Mouse (Mus musculus): ENCODE data around the gene Ankrd40. TPM values are rescaled to one million over a fixed set of nuclear protein-coding genes. Genes with fewer than 3 reads are reported as not detected.

Gene Ankrd40
- total and polyA plus RNA-seq, 3 experiments, result 254 to 287 (median 285) TPM

DNA sequence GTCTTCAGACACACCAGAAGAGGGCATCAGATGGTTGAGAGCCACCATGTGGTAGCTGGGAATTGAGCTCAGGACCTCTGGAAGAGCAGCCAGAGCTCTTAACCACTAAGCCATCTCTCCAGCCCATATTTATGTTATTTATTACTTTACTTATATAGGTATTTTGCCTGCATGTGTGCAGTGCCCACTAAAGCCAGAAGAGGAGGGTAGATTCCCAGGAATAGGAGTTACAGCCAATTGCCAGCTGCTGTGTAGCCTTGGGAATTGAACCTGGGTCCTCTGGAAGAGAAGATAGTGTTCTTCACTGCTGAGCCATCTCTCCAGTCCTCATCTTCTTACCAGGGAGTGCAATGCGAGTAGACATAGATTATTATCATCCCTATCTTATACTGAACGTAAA is 22.0 kb downstream of the Ankrd40 start:
- DNase-seq, result no peak
- intact Hi-C loops (cut with DNase I), result no loop called here
- H3K9ac ChIP-seq (ENCODE audit: low read depth, low read length), result no peak overlapping the region

DNA sequence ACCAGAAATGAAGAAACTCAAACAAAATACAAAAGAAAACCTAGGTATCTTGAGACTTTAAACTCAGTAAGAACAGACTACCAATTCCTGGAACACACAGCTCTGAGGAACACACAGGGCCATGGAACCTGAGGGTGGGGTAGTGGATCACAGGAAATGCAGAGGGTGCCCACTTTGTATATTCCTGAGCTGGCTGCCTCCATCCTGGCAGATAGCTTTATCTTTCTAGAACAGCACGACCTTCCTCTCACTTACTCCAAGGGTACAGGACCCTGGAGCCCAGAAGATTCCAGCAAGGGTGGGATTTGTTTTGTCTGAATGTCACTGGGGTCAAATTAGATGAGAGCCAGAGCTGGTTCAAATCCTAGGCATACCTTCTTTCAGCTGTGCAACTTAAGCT is 22.5 kb downstream of the Ankrd40 start:
- no peak for TF ChIP-seq POLR2A (IDR thresholded peaks at IDR 0.05; ENCODE audit: insufficient read depth, low read depth, low read length)
- no peak for TF ChIP-seq CTCF (IDR thresholded peaks at IDR 0.05)
- TF ChIP-seq EP300 (IDR thresholded peaks at IDR 0.05; ENCODE audit: insufficient read depth, low read depth, low read length), result no peak
- intact Hi-C loops (cut with DNase I), result no loop called here
- Histone ChIP-seq H3K4me1 (ENCODE audit: control insufficient read depth, insufficient read depth, low read length) (no peaks in the 10 kb centered on the region), H3K36me3 (ENCODE audit: control insufficient read depth, insufficient read depth, low read length) (no peaks in the 10 kb centered on the region), H3K79me2 (replicated peaks; ENCODE audit: control insufficient read depth, insufficient read depth, low read length) (no peaks in the 10 kb centered on the region), H3K4me3 (no peak overlapping the region), H3K9ac (ENCODE audit: low read depth, low read length) (no peak overlapping the region), H3K27me3 (ENCODE audit: control insufficient read depth, insufficient read depth, low read length) (no peaks in the 10 kb centered on the region; the same call in 1 of the 2 replicates), H3K27ac (no peak overlapping the region)
- 32% methylated on average over 1 of the region's 1 CpGs for WGBS
- no peak for DNase-seq

More for the DNA sequence above, 22.0 kb downstream of the Ankrd40 start:
- Histone ChIP-seq H3K36me3 (ENCODE audit: control insufficient read depth, insufficient read depth, low read length) (no peaks in the 10 kb centered on the region), H3K27ac (no peak overlapping the region), H3K79me2 (replicated peaks; ENCODE audit: control insufficient read depth, insufficient read depth, low read length) (no peaks in the 10 kb centered on the region), H3K27me3 (ENCODE audit: control insufficient read depth, insufficient read depth, low read length) (no peaks in the 10 kb centered on the region; the same call in 1 of the 2 replicates), H3K4me1 (ENCODE audit: control insufficient read depth, insufficient read depth, low read length) (no peaks in the 10 kb centered on the region), H3K4me3 (no peak overlapping the region)
- TF ChIP-seq EP300 (IDR thresholded peaks at IDR 0.05; ENCODE audit: insufficient read depth, low read depth, low read length), result no peak
- TF ChIP-seq POLR2A (IDR thresholded peaks at IDR 0.05; ENCODE audit: insufficient read depth, low read depth, low read length), result no peak
- 0 out of 2 replicates have a peak, but pooled peaks have one; percentile 9 for TF ChIP-seq CTCF (IDR thresholded peaks at IDR 0.05)
- 73% methylated on average over 2 of the region's 2 CpGs for WGBS

DNA sequence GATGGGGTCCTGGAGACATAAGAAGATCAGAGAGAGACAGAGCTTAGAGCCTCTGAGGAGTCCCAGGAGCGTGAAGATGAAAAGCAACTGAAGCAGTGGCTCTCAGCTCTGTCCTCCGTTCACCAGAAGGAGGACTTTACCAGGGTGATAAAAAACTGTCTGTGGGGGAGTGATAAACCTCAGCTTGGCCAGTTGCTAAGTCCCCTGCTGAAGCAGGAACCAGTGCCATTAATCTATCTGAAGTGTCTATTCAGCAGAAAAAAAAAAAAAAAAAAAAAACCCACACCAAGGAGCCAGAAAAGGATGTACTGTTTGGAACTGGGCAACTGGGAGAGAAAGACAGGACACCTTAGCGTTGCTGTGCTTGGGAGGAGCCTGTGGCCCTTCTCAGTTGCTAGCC is 23.3 kb downstream of the Ankrd40 start:
- no peaks in the 10 kb centered on the region for H3K79me2 ChIP-seq (replicated peaks; ENCODE audit: control insufficient read depth, insufficient read depth, low read length)
- DNase-seq, result no peak
- 33% methylated on average over 3 of the region's 3 CpGs for WGBS
- H3K4me3 ChIP-seq, result no peak overlapping the region
- TF ChIP-seq POLR2A (IDR thresholded peaks at IDR 0.05; ENCODE audit: insufficient read depth, low read depth, low read length), result no peak
- TF ChIP-seq CTCF (IDR thresholded peaks at IDR 0.05), result no peak
- no peak for TF ChIP-seq EP300 (IDR thresholded peaks at IDR 0.05; ENCODE audit: insufficient read depth, low read depth, low read length)
- no peaks in the 10 kb centered on the region for H3K36me3 ChIP-seq (ENCODE audit: control insufficient read depth, insufficient read depth, low read length)
- intact Hi-C loops (cut with DNase I), result no loop called here
- H3K27me3 ChIP-seq (ENCODE audit: control insufficient read depth, insufficient read depth, low read length), result no peaks in the 10 kb centered on the region; the same call in 1 of the 2 replicates
- H3K27ac ChIP-seq, result no peak overlapping the region
- no peak overlapping the region for H3K9ac ChIP-seq (ENCODE audit: low read depth, low read length)
- no peaks in the 10 kb centered on the region for H3K4me1 ChIP-seq (ENCODE audit: control insufficient read depth, insufficient read depth, low read length)

DNA sequence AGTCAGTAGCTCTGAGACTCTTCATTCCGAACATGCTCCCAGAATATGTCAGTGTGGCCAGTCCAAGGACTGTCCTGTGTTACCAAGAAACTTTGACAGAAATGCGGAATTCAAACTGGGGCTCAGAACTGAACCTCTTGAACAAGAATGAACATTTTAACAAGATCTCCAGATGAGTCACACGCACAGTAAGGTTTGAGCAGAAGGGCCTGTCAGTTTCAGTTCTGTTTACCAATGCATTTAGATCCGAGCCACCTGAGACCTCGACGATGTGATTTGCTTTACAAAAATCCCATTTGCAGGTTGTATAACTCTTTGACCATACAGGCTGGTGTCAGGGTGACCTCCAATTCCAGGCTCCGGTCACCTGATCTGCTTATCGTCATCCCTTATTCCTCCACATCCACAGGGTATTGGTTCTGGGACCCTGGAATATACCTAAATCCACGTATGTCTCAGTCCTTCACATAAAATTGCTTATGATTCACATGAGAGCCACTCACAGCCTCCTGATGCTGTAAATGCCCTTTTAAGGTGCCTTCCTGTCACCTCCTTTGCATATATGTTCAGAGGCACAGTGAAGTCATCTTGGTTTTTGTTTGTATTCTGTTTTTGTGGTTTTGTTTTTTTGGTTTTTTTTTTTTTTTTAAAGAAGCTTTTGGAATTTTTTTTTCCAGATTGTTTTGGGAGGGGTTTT is 27.9 kb downstream of the Ankrd40 start:
- no peaks in the 10 kb centered on the region for H3K4me1 ChIP-seq (ENCODE audit: control insufficient read depth, insufficient read depth, low read length)
- no peaks in the 10 kb centered on the region; the same call in 1 of the 2 replicates for H3K27me3 ChIP-seq (ENCODE audit: control insufficient read depth, insufficient read depth, low read length)
- no peak overlapping the region for H3K27ac ChIP-seq
- no peak for DNase-seq
- no peak for TF ChIP-seq POLR2A (IDR thresholded peaks at IDR 0.05; ENCODE audit: insufficient read depth, low read depth, low read length)
- TF ChIP-seq CTCF (IDR thresholded peaks at IDR 0.05), result no peak
- no peak for TF ChIP-seq EP300 (IDR thresholded peaks at IDR 0.05; ENCODE audit: insufficient read depth, low read depth, low read length)
- no peaks in the 10 kb centered on the region for H3K36me3 ChIP-seq (ENCODE audit: control insufficient read depth, insufficient read depth, low read length)
- intact Hi-C loops (cut with DNase I), result no loop called here
- H3K9ac ChIP-seq (ENCODE audit: low read depth, low read length), result no peak overlapping the region
- 84% methylated on average over 9 of the region's 9 CpGs for WGBS
- H3K79me2 ChIP-seq (replicated peaks; ENCODE audit: control insufficient read depth, insufficient read depth, low read length), result no peaks in the 10 kb centered on the region
- H3K4me3 ChIP-seq, result no peak overlapping the region

DNA sequence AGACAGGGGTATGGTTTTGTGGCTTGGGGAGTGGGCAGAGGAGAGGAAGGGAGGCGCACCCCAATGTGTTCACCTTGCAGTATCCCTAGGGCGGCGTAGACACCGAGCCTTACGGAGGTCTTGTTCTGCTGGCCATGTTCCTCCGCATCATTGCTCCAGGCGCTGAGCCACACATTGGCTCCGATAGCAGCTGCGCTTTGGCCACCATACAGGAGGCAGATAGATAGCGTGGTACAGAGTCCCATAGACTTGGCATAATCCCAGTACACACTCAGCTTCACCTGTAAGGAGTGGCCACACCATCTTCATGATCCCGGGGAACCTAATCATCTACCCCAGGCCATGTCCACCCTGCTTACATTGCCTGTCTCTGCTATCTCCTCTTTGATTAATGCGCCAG is 31.4 kb downstream of the Ankrd40 start:
- no peaks in the 10 kb centered on the region; the same call in 1 of the 2 replicates for H3K27me3 ChIP-seq (ENCODE audit: control insufficient read depth, insufficient read depth, low read length)
- DNase-seq, result no peak
- intact Hi-C loops (cut with DNase I), result no loop called here
- H3K36me3 ChIP-seq (ENCODE audit: control insufficient read depth, insufficient read depth, low read length), result no peaks in the 10 kb centered on the region
- H3K27ac ChIP-seq, result no peak overlapping the region
- no peaks in the 10 kb centered on the region for H3K4me1 ChIP-seq (ENCODE audit: control insufficient read depth, insufficient read depth, low read length)
- no peaks in the 10 kb centered on the region for H3K79me2 ChIP-seq (replicated peaks; ENCODE audit: control insufficient read depth, insufficient read depth, low read length)
- no peak overlapping the region for H3K4me3 ChIP-seq
- TF ChIP-seq EP300 (IDR thresholded peaks at IDR 0.05; ENCODE audit: insufficient read depth, low read depth, low read length), result no peak
- no peak for TF ChIP-seq CTCF (IDR thresholded peaks at IDR 0.05)
- TF ChIP-seq POLR2A (IDR thresholded peaks at IDR 0.05; ENCODE audit: insufficient read depth, low read depth, low read length), result no peak
- H3K9ac ChIP-seq (ENCODE audit: low read depth, low read length), result no peak overlapping the region
- WGBS, result 87% methylated on average over 12 of the region's 12 CpGs

DNA sequence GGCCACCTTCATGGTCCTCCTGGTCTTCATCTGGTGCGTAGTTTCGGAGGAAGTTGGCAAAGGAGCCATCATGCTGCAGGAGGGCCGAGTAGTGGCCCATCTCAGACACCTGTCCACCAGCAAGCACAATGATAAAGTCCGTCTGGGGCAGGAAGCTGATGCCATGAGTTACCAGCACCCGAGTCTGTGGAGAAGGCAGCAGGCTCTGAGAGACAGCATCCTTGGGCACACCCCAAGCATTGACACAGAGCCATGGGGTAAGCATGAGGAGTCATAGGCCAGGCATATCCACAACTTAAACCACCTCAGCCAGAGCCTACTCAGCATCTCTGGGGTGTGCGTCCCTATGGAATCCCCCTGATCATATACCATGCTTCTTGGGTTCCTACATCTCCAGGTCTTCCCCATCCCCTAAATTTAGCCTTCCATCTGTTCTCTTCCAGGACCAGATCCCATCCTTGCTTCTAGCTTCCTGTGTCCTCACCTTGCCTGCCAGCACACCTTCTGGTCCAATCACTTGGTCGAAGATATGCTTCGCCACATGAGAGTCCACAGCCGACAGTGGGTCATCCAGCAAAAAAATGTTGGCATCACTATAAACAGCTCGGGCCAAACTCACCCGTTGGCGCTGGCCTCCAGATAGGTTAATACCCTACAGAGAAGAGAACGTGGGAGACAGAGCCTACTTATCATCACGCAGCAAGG is 33.5 kb downstream of the Ankrd40 start:
- DNase-seq, result no peak
- Histone ChIP-seq H3K9ac (ENCODE audit: low read depth, low read length) (no peak overlapping the region), H3K27me3 (ENCODE audit: control insufficient read depth, insufficient read depth, low read length) (no peaks in the 10 kb centered on the region), H3K4me1 (ENCODE audit: control insufficient read depth, insufficient read depth, low read length) (no peaks in the 10 kb centered on the region), H3K36me3 (ENCODE audit: control insufficient read depth, insufficient read depth, low read length) (no peaks in the 10 kb centered on the region), H3K4me3 (no peak overlapping the region), H3K27ac (no peak overlapping the region), H3K79me2 (replicated peaks; ENCODE audit: control insufficient read depth, insufficient read depth, low read length) (no peaks in the 10 kb centered on the region)
- TF ChIP-seq POLR2A (IDR thresholded peaks at IDR 0.05; ENCODE audit: insufficient read depth, low read depth, low read length), result no peak
- TF ChIP-seq EP300 (IDR thresholded peaks at IDR 0.05; ENCODE audit: insufficient read depth, low read depth, low read length), result no peak
- no peak for TF ChIP-seq CTCF (IDR thresholded peaks at IDR 0.05)
- WGBS, result 89% methylated on average over 14 of the region's 14 CpGs
- intact Hi-C loops (cut with DNase I), result no loop called here

Measured in heart, adult 2 months (tissue).